Mouse (Mus musculus): Measurements from ENCODE around the gene Vps26a. TPM values are rescaled to one million over a fixed set of nuclear protein-coding genes. Genes with fewer than 3 reads are reported as not detected.

Gene Vps26a
- polyA plus RNA-seq, 1 experiment, result 73.3 TPM

- Histone ChIP-seq H3K36me3 (ENCODE audit: control insufficient read depth, insufficient read depth, low read length, poor library complexity, severe bottlenecking) (no peaks in the 10 kb centered on the region), H3K9me3 (replicated peaks; ENCODE audit: control insufficient read depth, insufficient read depth, low read length, poor library complexity, severe bottlenecking) (no peaks in the 10 kb centered on the region), H3K27me3 (ENCODE audit: control insufficient read depth, insufficient read depth, low read length, poor library complexity, severe bottlenecking) (no peaks in the 10 kb centered on the region), H3K27ac (ENCODE audit: insufficient read depth, low read length) (no peak overlapping the region), H3K4me3 (ENCODE audit: low read depth, low read length) (no peak overlapping the region), H3K9ac (ENCODE audit: low read depth, poor library complexity, severe bottlenecking) (no peak overlapping the region), H3K4me1 (ENCODE audit: control insufficient read depth, insufficient read depth, low read length) (no peaks in the 10 kb centered on the region)
- TF ChIP-seq CTCF (IDR thresholded peaks at IDR 0.05; ENCODE audit: low read depth, low read length) (no peak), EP300 (IDR thresholded peaks at IDR 0.05; ENCODE audit: insufficient read depth, low read depth, low read length) (no peak), POLR2A (IDR thresholded peaks at IDR 0.05; ENCODE audit: insufficient read depth, low read length) (no peak)
Measured at GRCm38 (mm10) chr10:62488266-62488665, 1.7 kb upstream of the Vps26a start.

GRCm38 (mm10) chr10:62485878-62486582, 575 bp downstream of the Vps26a start:
- Histone ChIP-seq H3K27ac (ENCODE audit: insufficient read depth, low read length) (0 out of 2 replicates have a peak overlapping the region, but pooled peaks have one; percentile 1), H3K27me3 (ENCODE audit: control insufficient read depth, insufficient read depth, low read length, poor library complexity, severe bottlenecking) (no peaks in the 10 kb centered on the region), H3K9me3 (replicated peaks; ENCODE audit: control insufficient read depth, insufficient read depth, low read length, poor library complexity, severe bottlenecking) (no peaks in the 10 kb centered on the region), H3K9ac (ENCODE audit: low read depth, poor library complexity, severe bottlenecking) (peak overlapping the region; percentile 92), H3K36me3 (ENCODE audit: control insufficient read depth, insufficient read depth, low read length, poor library complexity, severe bottlenecking) (no peaks in the 10 kb centered on the region), H3K4me1 (ENCODE audit: control insufficient read depth, insufficient read depth, low read length) (no peaks in the 10 kb centered on the region), H3K4me3 (ENCODE audit: low read depth, low read length) (peak overlapping the region; percentile 87)
- no peak for TF ChIP-seq EP300 (IDR thresholded peaks at IDR 0.05; ENCODE audit: insufficient read depth, low read depth, low read length)
- TF ChIP-seq CTCF (IDR thresholded peaks at IDR 0.05; ENCODE audit: low read depth, low read length), result no peak
- no peak for TF ChIP-seq POLR2A (IDR thresholded peaks at IDR 0.05; ENCODE audit: insufficient read depth, low read length)

- Histone ChIP-seq H3K27ac (ENCODE audit: insufficient read depth, low read length) (no peak overlapping the region), H3K27me3 (ENCODE audit: control insufficient read depth, insufficient read depth, low read length, poor library complexity, severe bottlenecking) (no peaks in the 10 kb centered on the region), H3K4me1 (ENCODE audit: control insufficient read depth, insufficient read depth, low read length) (peaks cover 2% of the 10 kb centered on the region), H3K36me3 (ENCODE audit: control insufficient read depth, insufficient read depth, low read length, poor library complexity, severe bottlenecking) (peaks cover 7% of the 10 kb centered on the region; the same call in 1 of the 2 replicates), H3K9ac (ENCODE audit: low read depth, poor library complexity, severe bottlenecking) (no peak overlapping the region), H3K4me3 (ENCODE audit: low read depth, low read length) (0 out of 2 replicates have a peak overlapping the region, but pooled peaks have one; percentile 16), H3K9me3 (replicated peaks; ENCODE audit: control insufficient read depth, insufficient read depth, low read length, poor library complexity, severe bottlenecking) (no peaks in the 10 kb centered on the region)
- TF ChIP-seq POLR2A (IDR thresholded peaks at IDR 0.05; ENCODE audit: insufficient read depth, low read length) (no peak), EP300 (IDR thresholded peaks at IDR 0.05; ENCODE audit: insufficient read depth, low read depth, low read length) (no peak), CTCF (IDR thresholded peaks at IDR 0.05; ENCODE audit: low read depth, low read length) (no peak)
Measured at GRCm38 (mm10) chr10:62481108-62481852, 5.3 kb downstream of the Vps26a start.

- H3K27me3 ChIP-seq (ENCODE audit: control insufficient read depth, insufficient read depth, low read length, poor library complexity, severe bottlenecking), result no peaks in the 10 kb centered on the region
- peaks cover 7% of the 10 kb centered on the region; the same call in 1 of the 2 replicates for H3K36me3 ChIP-seq (ENCODE audit: control insufficient read depth, insufficient read depth, low read length, poor library complexity, severe bottlenecking)
- no peak for TF ChIP-seq CTCF (IDR thresholded peaks at IDR 0.05; ENCODE audit: low read depth, low read length)
- TF ChIP-seq POLR2A (IDR thresholded peaks at IDR 0.05; ENCODE audit: insufficient read depth, low read length), result no peak
- TF ChIP-seq EP300 (IDR thresholded peaks at IDR 0.05; ENCODE audit: insufficient read depth, low read depth, low read length), result no peak
- H3K9ac ChIP-seq (ENCODE audit: low read depth, poor library complexity, severe bottlenecking), result no peak overlapping the region
- no peak overlapping the region for H3K4me3 ChIP-seq (ENCODE audit: low read depth, low read length)
- H3K27ac ChIP-seq (ENCODE audit: insufficient read depth, low read length), result peak overlapping the region; percentile 26
- peaks cover 7% of the 10 kb centered on the region for H3K4me1 ChIP-seq (ENCODE audit: control insufficient read depth, insufficient read depth, low read length)
- H3K9me3 ChIP-seq (replicated peaks; ENCODE audit: control insufficient read depth, insufficient read depth, low read length, poor library complexity, severe bottlenecking), result no peaks in the 10 kb centered on the region
Measured at GRCm38 (mm10) chr10:62476980-62477379, 9.6 kb downstream of the Vps26a start.

GRCm38 (mm10) chr10:62474944-62475343, 11.7 kb downstream of the Vps26a start:
- H3K4me1 ChIP-seq (ENCODE audit: control insufficient read depth, insufficient read depth, low read length), result peaks cover 7% of the 10 kb centered on the region
- no peak for TF ChIP-seq EP300 (IDR thresholded peaks at IDR 0.05; ENCODE audit: insufficient read depth, low read depth, low read length)
- no peak for TF ChIP-seq POLR2A (IDR thresholded peaks at IDR 0.05; ENCODE audit: insufficient read depth, low read length)
- no peak for TF ChIP-seq CTCF (IDR thresholded peaks at IDR 0.05; ENCODE audit: low read depth, low read length)
- no peak overlapping the region for H3K27ac ChIP-seq (ENCODE audit: insufficient read depth, low read length)
- peaks cover 7% of the 10 kb centered on the region; the same call in 1 of the 2 replicates for H3K36me3 ChIP-seq (ENCODE audit: control insufficient read depth, insufficient read depth, low read length, poor library complexity, severe bottlenecking)
- no peak overlapping the region for H3K4me3 ChIP-seq (ENCODE audit: low read depth, low read length)
- H3K9me3 ChIP-seq (replicated peaks; ENCODE audit: control insufficient read depth, insufficient read depth, low read length, poor library complexity, severe bottlenecking), result no peaks in the 10 kb centered on the region
- no peak overlapping the region for H3K9ac ChIP-seq (ENCODE audit: low read depth, poor library complexity, severe bottlenecking)
- no peaks in the 10 kb centered on the region for H3K27me3 ChIP-seq (ENCODE audit: control insufficient read depth, insufficient read depth, low read length, poor library complexity, severe bottlenecking)

- no peak overlapping the region for H3K27ac ChIP-seq (ENCODE audit: insufficient read depth, low read length)
Measured at GRCm38 (mm10) chr10:62471105-62471504, 15.5 kb downstream of the Vps26a start.

More at GRCm38 (mm10) chr10:62471105-62471504, 15.5 kb downstream of the Vps26a start:
- TF ChIP-seq EP300 (IDR thresholded peaks at IDR 0.05; ENCODE audit: insufficient read depth, low read depth, low read length) (no peak), POLR2A (IDR thresholded peaks at IDR 0.05; ENCODE audit: insufficient read depth, low read length) (no peak), CTCF (IDR thresholded peaks at IDR 0.05; ENCODE audit: low read depth, low read length) (no peak)
- Histone ChIP-seq H3K36me3 (ENCODE audit: control insufficient read depth, insufficient read depth, low read length, poor library complexity, severe bottlenecking) (peaks cover 8% of the 10 kb centered on the region), H3K4me1 (ENCODE audit: control insufficient read depth, insufficient read depth, low read length) (peaks cover 5% of the 10 kb centered on the region), H3K9ac (ENCODE audit: low read depth, poor library complexity, severe bottlenecking) (no peak overlapping the region), H3K27me3 (ENCODE audit: control insufficient read depth, insufficient read depth, low read length, poor library complexity, severe bottlenecking) (no peaks in the 10 kb centered on the region), H3K4me3 (ENCODE audit: low read depth, low read length) (no peak overlapping the region), H3K9me3 (replicated peaks; ENCODE audit: control insufficient read depth, insufficient read depth, low read length, poor library complexity, severe bottlenecking) (no peaks in the 10 kb centered on the region)

Measured in ES-Bruce4 (cell line).